Mouse (Mus musculus) thymus, adult 2 months (tissue): ENCODE measurements around the gene Sco1. TPM values are rescaled to one million over a fixed set of nuclear protein-coding genes. Genes with fewer than 3 reads are reported as not detected.

Experiments used
- DNase-seq: peaks from one replicate; pipeline ENCODE4 v3.0.0; 2021
- H3K27ac ChIP-seq: fragments of 200-500 bp; 2 replicates; pipeline ENCODE4 v1.5.1; 2012; ENCODE audit warnings: low read length, control low read depth; ENCODE audit not compliant: control insufficient read depth, insufficient read depth
- H3K27me3 ChIP-seq: fragments of 200-500 bp; 2 replicates; pipeline ENCODE4 v1.6.1; 2012; ENCODE audit warnings: mild to moderate bottlenecking, low read length, moderate library complexity, mixed read lengths; ENCODE audit not compliant: control insufficient read depth, insufficient read depth
- H3K36me3 ChIP-seq: fragments of 200-500 bp; 2 replicates; pipeline ENCODE4 v1.6.1; 2012; ENCODE audit warnings: mild to moderate bottlenecking, low read length, moderate library complexity; ENCODE audit not compliant: control insufficient read depth, insufficient read depth
- H3K4me1 ChIP-seq: fragments of 200-500 bp; replicated peaks from 2 replicates; pipeline ENCODE4 v1.6.1; 2012; ENCODE audit warnings: low read length; ENCODE audit not compliant: control insufficient read depth, insufficient read depth
- H3K4me3 ChIP-seq: fragments of 200-500 bp; 2 replicates; pipeline ENCODE4 v1.5.1; 2012; ENCODE audit warnings: mild to moderate bottlenecking, low read length, control low read depth, moderate library complexity; ENCODE audit not compliant: control insufficient read depth, insufficient read depth
- CTCF ChIP-seq: fragments of 200-500 bp; IDR thresholded peaks from 2 replicates; pipeline ENCODE4 v1.5.1; 2012; ENCODE audit warnings: mild to moderate bottlenecking, control low read depth, low read length, moderate library complexity, borderline replicate concordance; ENCODE audit not compliant: control insufficient read depth, poor library complexity, insufficient read depth; ENCODE audit errors: extremely low read depth
- POLR2A ChIP-seq: fragments of 200-500 bp; IDR thresholded peaks from 2 replicates; pipeline ENCODE4 v1.6.1; 2012; ENCODE audit warnings: mild to moderate bottlenecking, low read length, control low read depth, moderate library complexity; ENCODE audit not compliant: control insufficient read depth, poor library complexity, insufficient read depth; ENCODE audit errors: extremely low read depth
- WGBS: fragments of 180-500 bp; shearing (Covaris S2); methylation state at CpG from one replicate; pipeline ENCODE4 v1.1.7; 2018; 5-methylcytosine and 5-hydroxymethylcytosine counted together
- polyA plus RNA-seq: library from polyadenylated mRNA; depleted of rRNA; stranded (reverse); fragments of >200 nt; gene quantifications from 2 replicates; pipeline ENCODE4 v1.2.3, GENCODE M21; 2012

Gene Sco1
- polyA plus RNA-seq, 1 experiment, result 3.8 TPM

DNA sequence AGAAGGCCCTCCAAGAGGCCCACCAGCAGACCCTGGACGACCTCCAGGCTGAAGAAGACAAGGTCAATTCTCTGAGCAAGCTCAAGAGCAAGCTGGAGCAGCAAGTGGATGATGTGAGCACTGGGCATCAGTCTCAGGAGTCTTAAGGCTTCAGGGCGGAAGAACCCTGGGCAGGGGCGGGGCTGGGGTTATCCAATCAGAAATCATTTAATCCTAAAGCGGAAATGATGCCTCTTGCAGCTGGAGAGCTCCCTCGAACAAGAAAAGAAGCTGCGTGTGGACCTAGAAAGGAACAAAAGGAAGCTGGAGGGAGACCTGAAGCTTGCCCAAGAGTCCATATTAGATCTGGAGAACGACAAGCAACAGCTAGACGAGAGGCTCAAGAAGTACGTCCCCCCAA, 40.7 kb downstream of the Sco1 start:
- 80% methylated on average over 9 of the region's 9 CpGs for WGBS
- no peak overlapping the region for H3K27ac ChIP-seq
- no peak for DNase-seq
- TF ChIP-seq CTCF (no peak), POLR2A (no peak)
- H3K27me3 ChIP-seq, result no peaks in the 10 kb centered on the region
- H3K4me1 ChIP-seq, result no peaks in the 10 kb centered on the region
- no peak overlapping the region for H3K4me3 ChIP-seq
- no peaks in the 10 kb centered on the region for H3K36me3 ChIP-seq

DNA sequence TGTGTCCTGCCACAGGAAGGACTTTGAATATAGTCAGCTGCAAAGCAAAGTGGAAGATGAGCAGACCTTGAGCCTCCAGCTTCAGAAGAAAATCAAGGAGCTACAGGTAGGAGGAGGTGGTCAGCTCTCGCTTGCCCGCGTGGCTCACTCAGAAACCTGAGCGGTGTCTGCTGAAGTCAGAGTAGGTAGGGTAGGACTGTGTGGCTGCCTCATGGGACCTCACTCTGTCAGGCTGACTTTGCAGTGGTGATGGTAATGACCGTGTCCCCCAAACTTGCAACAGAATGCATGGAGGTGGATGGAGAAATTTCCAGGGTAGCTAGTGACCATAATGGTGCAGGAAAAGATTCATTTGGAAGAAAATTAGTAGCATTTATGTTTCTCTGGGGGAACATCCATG, 41.2 kb downstream of the Sco1 start:
- WGBS, result 98% methylated on average over 5 of the region's 5 CpGs
- Histone ChIP-seq H3K4me3 (no peak overlapping the region), H3K4me1 (no peaks in the 10 kb centered on the region), H3K27ac (no peak overlapping the region), H3K36me3 (no peaks in the 10 kb centered on the region), H3K27me3 (no peaks in the 10 kb centered on the region)
- no peak for DNase-seq
- TF ChIP-seq POLR2A (no peak), CTCF (no peak)

DNA sequence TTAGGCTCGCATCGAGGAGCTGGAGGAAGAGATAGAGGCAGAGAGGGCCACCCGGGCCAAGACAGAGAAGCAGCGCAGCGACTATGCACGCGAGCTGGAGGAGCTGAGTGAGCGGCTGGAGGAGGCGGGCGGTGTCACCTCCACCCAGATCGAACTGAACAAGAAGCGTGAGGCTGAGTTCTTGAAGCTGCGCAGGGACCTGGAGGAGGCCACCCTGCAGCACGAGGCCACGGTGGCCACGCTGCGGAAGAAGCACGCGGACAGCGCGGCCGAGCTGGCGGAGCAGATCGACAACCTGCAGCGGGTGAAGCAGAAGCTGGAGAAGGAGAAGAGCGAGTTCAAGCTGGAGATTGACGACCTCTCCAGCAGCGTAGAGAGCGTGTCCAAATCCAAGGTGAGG, 42.0 kb downstream of the Sco1 start:
- no peaks in the 10 kb centered on the region for H3K27me3 ChIP-seq
- 72% methylated on average over 29 of the region's 29 CpGs for WGBS
- no peak for TF ChIP-seq POLR2A
- no peak for TF ChIP-seq CTCF

DNA sequence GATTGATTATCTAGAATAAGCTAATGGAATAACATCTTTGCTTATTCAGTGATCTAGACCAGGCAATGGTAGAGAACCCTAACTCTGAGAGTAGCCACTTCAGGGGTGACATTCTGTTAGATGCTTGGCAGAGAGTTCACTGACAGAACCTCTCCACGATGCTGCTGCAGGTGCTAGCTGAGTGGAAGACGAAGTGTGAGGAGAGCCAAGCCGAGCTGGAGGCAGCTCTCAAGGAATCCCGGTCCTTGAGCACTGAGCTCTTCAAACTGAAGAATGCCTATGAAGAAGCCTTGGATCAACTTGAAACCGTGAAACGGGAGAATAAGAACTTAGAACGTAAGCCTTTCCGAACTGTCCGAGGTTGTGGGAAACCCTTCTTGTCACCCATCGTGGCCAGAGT, 45.2 kb downstream of the Sco1 start:
- H3K4me1 ChIP-seq, result no peaks in the 10 kb centered on the region
- no peak for DNase-seq
- H3K27ac ChIP-seq, result no peak overlapping the region
- no peaks in the 10 kb centered on the region for H3K36me3 ChIP-seq
- no peak for TF ChIP-seq POLR2A
- no peak for TF ChIP-seq CTCF
- no peaks in the 10 kb centered on the region for H3K27me3 ChIP-seq
- no peak overlapping the region for H3K4me3 ChIP-seq
- 96% methylated on average over 10 of the region's 10 CpGs for WGBS

More for the DNA sequence above, 42.0 kb downstream of the Sco1 start:
- Histone ChIP-seq H3K27ac (no peak overlapping the region), H3K4me1 (no peaks in the 10 kb centered on the region), H3K36me3 (no peaks in the 10 kb centered on the region), H3K4me3 (no peak overlapping the region)
- no peak for DNase-seq

DNA sequence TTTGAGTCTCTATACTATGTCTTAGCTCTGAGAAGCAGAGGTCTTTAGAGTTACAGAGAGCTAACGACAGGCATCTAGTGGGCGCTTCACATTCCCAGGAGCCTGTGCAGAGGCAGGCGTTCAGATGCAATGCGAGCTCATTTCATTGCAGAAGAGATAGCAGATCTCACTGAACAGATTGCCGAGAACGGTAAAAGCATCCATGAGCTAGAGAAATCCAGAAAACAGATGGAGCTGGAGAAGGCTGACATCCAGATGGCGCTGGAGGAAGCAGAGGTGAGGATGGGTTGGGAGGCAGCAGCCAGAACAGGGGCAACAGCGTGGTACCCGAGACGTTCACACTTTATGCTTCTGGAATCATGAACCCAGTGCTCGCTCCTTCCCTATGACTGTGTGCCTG, 46.0 kb downstream of the Sco1 start:
- no peaks in the 10 kb centered on the region for H3K4me1 ChIP-seq
- no peak overlapping the region for H3K4me3 ChIP-seq
- DNase-seq, result no peak
- no peaks in the 10 kb centered on the region for H3K36me3 ChIP-seq
- TF ChIP-seq CTCF, result no peak
- no peak for TF ChIP-seq POLR2A
- 86% methylated on average over 11 of the region's 11 CpGs for WGBS
- no peak overlapping the region for H3K27ac ChIP-seq
- H3K27me3 ChIP-seq, result no peaks in the 10 kb centered on the region

DNA sequence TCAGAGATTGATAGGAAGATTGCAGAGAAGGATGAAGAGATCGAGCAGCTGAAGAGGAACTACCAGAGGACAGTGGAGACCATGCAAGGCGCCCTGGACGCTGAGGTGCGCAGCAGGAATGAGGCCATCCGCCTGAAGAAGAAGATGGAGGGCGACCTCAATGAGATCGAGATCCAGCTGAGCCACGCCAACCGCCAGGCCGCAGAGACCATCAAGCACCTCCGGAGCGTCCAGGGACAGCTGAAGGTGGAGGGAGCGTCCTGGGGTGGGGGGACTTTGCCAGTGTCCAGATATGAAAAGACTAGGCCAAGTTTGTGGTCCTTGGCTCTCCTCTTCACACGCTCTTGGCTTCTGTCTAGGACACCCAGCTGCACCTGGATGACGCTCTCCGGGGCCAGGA, 46.8 kb downstream of the Sco1 start:
- no peak overlapping the region for H3K27ac ChIP-seq
- H3K4me3 ChIP-seq, result no peak overlapping the region
- 94% methylated on average over 16 of the region's 16 CpGs for WGBS
- TF ChIP-seq CTCF (no peak), POLR2A (no peak)
- no peaks in the 10 kb centered on the region for H3K4me1 ChIP-seq
- H3K36me3 ChIP-seq, result no peaks in the 10 kb centered on the region
- H3K27me3 ChIP-seq, result no peaks in the 10 kb centered on the region
- no peak for DNase-seq

DNA sequence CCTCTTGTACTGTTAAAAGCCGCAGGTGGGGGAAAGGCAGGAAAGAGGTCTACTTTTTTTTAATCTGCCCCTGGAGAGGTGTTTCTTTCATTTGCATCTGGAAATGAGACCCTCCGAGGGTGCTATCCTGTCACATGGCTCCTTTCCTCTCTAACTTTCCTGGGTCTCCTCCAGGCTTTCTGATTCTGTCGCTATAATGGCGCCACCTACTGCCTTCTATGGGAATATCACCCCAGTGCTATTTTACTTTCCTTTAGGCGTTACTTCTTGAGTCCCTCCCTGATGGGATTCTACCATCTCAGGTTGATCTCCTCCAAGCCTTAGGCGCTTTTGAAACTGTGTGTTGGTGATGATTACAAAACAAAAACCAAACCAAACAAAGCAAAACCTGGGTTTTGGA, 47.7 kb downstream of the Sco1 start:
- no peaks in the 10 kb centered on the region for H3K4me1 ChIP-seq
- WGBS, result 34% methylated on average over 6 of the region's 6 CpGs
- TF ChIP-seq POLR2A (no peak), CTCF (no peak)
- H3K4me3 ChIP-seq, result no peak overlapping the region
- peak; percentile 35 for DNase-seq
- no peaks in the 10 kb centered on the region for H3K36me3 ChIP-seq
- H3K27ac ChIP-seq, result no peak overlapping the region
- no peaks in the 10 kb centered on the region for H3K27me3 ChIP-seq
